Mouse (Mus musculus) cerebellum, adult 2 months (tissue): Measurements from ENCODE around the gene Gm3045.

Experiments used
- CTCF ChIP-seq: fragments of 200-500 bp; IDR thresholded peaks from 2 replicates; pipeline ENCODE4 v1.5.1; 2011; ENCODE audit warnings: low read depth, mild to moderate bottlenecking, control low read depth, low read length, moderate library complexity, borderline replicate concordance; ENCODE audit not compliant: insufficient read depth
- POLR2A ChIP-seq: fragments of 200-500 bp; IDR thresholded peaks from 2 replicates; pipeline ENCODE4 v1.6.1; 2011; ENCODE audit warnings: low read length, control low read depth, borderline replicate concordance; ENCODE audit not compliant: insufficient read depth

DNA sequence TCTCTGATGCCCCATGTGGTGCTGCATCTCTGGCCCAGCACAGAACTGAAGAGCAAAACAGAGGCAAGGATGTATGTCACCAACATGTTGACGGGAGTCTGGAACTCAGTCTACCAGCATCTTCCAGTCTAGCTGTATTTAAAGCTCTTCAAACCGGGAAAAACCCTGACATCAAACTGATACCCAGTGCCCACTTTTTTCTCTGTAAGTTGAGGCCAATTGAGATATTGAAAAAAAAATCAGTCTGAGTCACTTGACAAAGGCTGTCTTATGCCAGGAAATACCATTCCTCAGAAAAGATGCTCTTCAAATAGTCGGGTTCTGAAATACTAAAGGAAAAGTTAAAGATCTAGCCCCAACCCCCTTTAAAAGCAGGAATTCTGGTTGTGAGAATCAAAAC is 55.8 kb downstream of the Gm3045 start, which contains the start of gene Il9:
- TF ChIP-seq POLR2A (no peak), CTCF (no peak)
